Mouse (Mus musculus) stomach, embryonic 14.5 days (tissue): ENCODE results near the gene Urb2. TPM values are rescaled to one million over a fixed set of nuclear protein-coding genes. Genes with fewer than 3 reads are reported as not detected.
A peak's percentile ranks its signal among the peaks of the same experiment; 100 is the strongest.

Source experiments
- ATAC-seq: fragments of 200-750 bp; cut with Nextera tagmentation; 2 replicates; pipeline ENCODE4 v1.8.0; 2017; ENCODE audit warnings: low read depth, moderate TSS enrichment; ENCODE audit not compliant: insufficient number of reproducible peaks, insufficient read depth, low FRiP score
- H3K27ac ChIP-seq: fragments of 300-500 bp; sonication (generic); 2 replicates; pipeline ENCODE4 v1.5.1; 2014; ENCODE audit warnings: mild to moderate bottlenecking, low read length, moderate library complexity, mixed read lengths
- H3K27me3 ChIP-seq: fragments of 300-500 bp; sonication (generic); 2 replicates; pipeline ENCODE4 v1.6.1; 2014; ENCODE audit warnings: low read length, control low read depth, mixed read lengths; ENCODE audit not compliant: control insufficient read depth, insufficient read depth
- H3K36me3 ChIP-seq: fragments of 300-500 bp; sonication (generic); 2 replicates; pipeline ENCODE4 v1.6.1; 2014; ENCODE audit warnings: mild to moderate bottlenecking, control low read depth, low read length, moderate library complexity, mixed read lengths; ENCODE audit not compliant: control insufficient read depth, insufficient read depth
- H3K4me1 ChIP-seq: fragments of 300-500 bp; sonication (generic); 2 replicates; pipeline ENCODE4 v1.6.1; 2014; ENCODE audit warnings: low read length, control low read depth, mixed read lengths; ENCODE audit not compliant: control insufficient read depth, insufficient read depth
- H3K4me2 ChIP-seq: fragments of 300-500 bp; sonication (generic); replicated peaks from 2 replicates; pipeline ENCODE4 v1.6.1; 2014; ENCODE audit warnings: low read depth, low read length, control low read depth
- H3K4me3 ChIP-seq: fragments of 300-500 bp; sonication (generic); 2 replicates; pipeline ENCODE4 v1.5.1; 2014; ENCODE audit warnings: low read depth, low read length, control low read depth
- H3K9ac ChIP-seq: fragments of 300-500 bp; sonication (generic); replicated peaks from 2 replicates; pipeline ENCODE4 v1.6.1; 2014; ENCODE audit warnings: low read depth, mild to moderate bottlenecking, control low read depth, low read length, moderate library complexity, mixed read lengths
- H3K9me3 ChIP-seq: fragments of 300-500 bp; sonication (generic); 2 replicates; pipeline ENCODE4 v1.6.1; 2016; ENCODE audit warnings: low read depth, low read length, control low read depth; ENCODE audit not compliant: control insufficient read depth
- WGBS: fragments of 180-500 bp; shearing (Covaris S2); extraction: QIAGEN DNeasy Blood & Tissue Kit; methylation state at CpG from one replicate; pipeline ENCODE4 v1.1.7; 2014; 5-methylcytosine and 5-hydroxymethylcytosine counted together
- microRNA counts: library from miRNA; unstranded; fragments of <30 nt; microRNA quantifications from one replicate; lab custom pipeline; 2016
- microRNA-seq: library from miRNA; unstranded; fragments of <30 nt; microRNA quantifications from one replicate; pipeline ENCODE4, GENCODE M21; 2016
- polyA plus RNA-seq: library from polyadenylated mRNA; unstranded; fragments of >200 nt; fragmentation: Nextera tagmentation; extraction: Ambion mirVana; gene quantifications from 2 replicates; pipeline ENCODE4 v1.2.1, GENCODE M21; 2014

Urb2 gene
- polyA plus RNA-seq, 1 experiment from 2014 or later = 8.0 TPM

GRCm38 (mm10) chr8:124088092-124088613, 66.8 kb downstream of the Urb2 start:
- Histone ChIP-seq H3K4me3 (no peak overlapping the region), H3K9me3 (no peaks in the 10 kb centered on the region), H3K27me3 (no peaks in the 10 kb centered on the region), H3K9ac (no peak overlapping the region), H3K27ac (peak overlapping the region; percentile 78), H3K4me2 (no peak overlapping the region), H3K4me1 (0 out of 2 replicates have a peak, but pooled peaks cover 2% of the 10 kb centered on the region), H3K36me3 (no peaks in the 10 kb centered on the region)
- 41% methylated on average over 11 of the region's 11 CpGs for WGBS
- ATAC-seq = peak; percentile 77

GRCm38 (mm10) chr8:124089016-124089415, 67.7 kb downstream of the Urb2 start:
- Histone ChIP-seq H3K4me3 (no peak overlapping the region), H3K9ac (no peak overlapping the region), H3K27ac (peak overlapping the region; percentile 48; the same call in 1 of the 2 replicates), H3K27me3 (no peaks in the 10 kb centered on the region), H3K4me2 (no peak overlapping the region), H3K9me3 (no peaks in the 10 kb centered on the region), H3K36me3 (no peaks in the 10 kb centered on the region), H3K4me1 (0 out of 2 replicates have a peak, but pooled peaks cover 2% of the 10 kb centered on the region)
- 83% methylated on average over 5 of the region's 5 CpGs for WGBS
- ATAC-seq = no peak

GRCm38 (mm10) chr8:124090473-124090872, 69.2 kb downstream of the Urb2 start:
- WGBS = 92% methylated on average over 5 of the region's 5 CpGs
- no peak overlapping the region for H3K27ac ChIP-seq

More at GRCm38 (mm10) chr8:124090473-124090872, 69.2 kb downstream of the Urb2 start:
- Histone ChIP-seq H3K4me1 (0 out of 2 replicates have a peak, but pooled peaks cover 2% of the 10 kb centered on the region), H3K9ac (no peak overlapping the region), H3K27me3 (no peaks in the 10 kb centered on the region), H3K4me3 (no peak overlapping the region), H3K4me2 (no peak overlapping the region), H3K9me3 (no peaks in the 10 kb centered on the region), H3K36me3 (no peaks in the 10 kb centered on the region)
- no peak for ATAC-seq

MicroRNA genes within 50 kb of the gene (microRNA counts, 519-probe panel; counts per million panel counts)
- microRNA mmu-miR-1967 (lab: Ali Mortazavi, UCI) = 2,250 counts per million, percentile 32 among the panel's probes with 10 or more counts

Small RNA genes lying within 50 kb of the gene (microRNA-seq; reads per million reads assigned to microRNA genes)
- gene Mir1967 = not detected

Other genes starting within 250 kb of the Urb2 start
- 45.8 and 52.6 TPM in 2 replicates for gene Rab4a, start 215.5 kb upstream of the Urb2 start, polyA plus RNA-seq
- 3.6 and 4.6 TPM in 2 replicates for gene Ccsap, start 161.3 kb upstream of the Urb2 start, polyA plus RNA-seq
- 4.1 and 7.8 TPM in 2 replicates for gene Acta1, start 126.8 kb upstream of the Urb2 start, polyA plus RNA-seq
- 38.4 and 44.8 TPM in 2 replicates for gene Nup133, start 72.2 kb upstream of the Urb2 start, polyA plus RNA-seq
- 23.8 and 24.5 TPM in 2 replicates for gene Abcb10, start 38.4 kb upstream of the Urb2 start, polyA plus RNA-seq
- 43.8 and 50.4 TPM in 2 replicates for gene Taf5l, start 111 bp upstream of the Urb2 start, polyA plus RNA-seq
- 57.6 and 74.3 TPM in 2 replicates for gene Galnt2, start 209.9 kb downstream of the Urb2 start, polyA plus RNA-seq